Mouse (Mus musculus): ENCODE results near the gene Fgf3.

DNA sequence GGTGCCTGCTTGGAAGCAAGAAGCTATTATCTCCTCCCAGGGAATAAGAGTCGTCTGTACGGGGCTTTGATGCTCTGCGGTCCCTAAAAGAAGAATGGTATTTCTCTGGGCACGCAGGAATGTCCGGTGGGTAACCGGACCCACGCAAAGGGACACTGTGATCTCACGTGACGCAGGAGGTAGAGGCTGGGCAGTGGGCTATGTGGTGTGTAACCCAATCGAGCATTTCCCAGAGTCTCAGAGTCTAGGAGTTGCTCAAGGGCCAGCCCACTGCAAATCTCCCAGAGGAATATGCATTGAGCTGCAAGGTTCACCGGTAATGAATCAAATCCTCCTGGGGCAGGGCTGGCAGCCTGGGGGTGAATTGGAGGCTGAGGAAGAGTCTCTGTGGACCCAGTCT, 9.5 kb upstream of the Fgf3 start:
- TF ChIP-seq JUND (conservative IDR thresholded peaks at IDR 0.05; ENCODE audit: low read depth, low read length): no peak
- TF ChIP-seq CHD2 (IDR thresholded peaks at IDR 0.05; ENCODE audit: low read length): no peak
- TF ChIP-seq MAFK (IDR thresholded peaks at IDR 0.05; ENCODE audit: insufficient replicate concordance, low read length): no peak
- TF ChIP-seq CTCF (conservative IDR thresholded peaks at IDR 0.05 in 1 of 2, IDR thresholded peaks at IDR 0.05 in 1 of 2; ENCODE audit: low read depth in 2 of 2, low read length in 2 of 2): no peak
- TF ChIP-seq KAT2A (IDR thresholded peaks at IDR 0.05; ENCODE audit: insufficient replicate concordance, low read length): no peak
- TF ChIP-seq HCFC1 (IDR thresholded peaks at IDR 0.05; ENCODE audit: low read depth, low read length): no peak
